Mouse (Mus musculus) forebrain, postnatal 0 days (tissue): ENCODE data around the gene Kpna1. TPM values are rescaled to one million over a fixed set of nuclear protein-coding genes. Genes with fewer than 3 reads are reported as not detected.
"Not testable (repeated sequence)": the region's sequence is repeated elsewhere in the genome, so short reads cannot be mapped to it uniquely, and the experiment has no call there.

Experiments used
- ATAC-seq: fragments of 200-750 bp; cut with Nextera tagmentation; 2 replicates; pipeline ENCODE4 v1.8.0; 2017; ENCODE audit warnings: mild to moderate bottlenecking, moderate library complexity
- DNase-seq: peaks from one replicate; pipeline ENCODE4 v3.0.0-alpha.2; 2015
- H3K27ac ChIP-seq: fragments of 300-500 bp; sonication (generic); 2 replicates; pipeline ENCODE4 v1.5.1; 2014; ENCODE audit warnings: low read depth, mild to moderate bottlenecking, antibody characterized with exemption, low read length, moderate library complexity, mixed read lengths
- H3K27me3 ChIP-seq: fragments of 300-500 bp; sonication (generic); 2 replicates; pipeline ENCODE4 v1.6.1; 2014; ENCODE audit warnings: mild to moderate bottlenecking, low read length, mixed read lengths; ENCODE audit not compliant: insufficient read depth
- H3K36me3 ChIP-seq: fragments of 300-500 bp; sonication (generic); 2 replicates; pipeline ENCODE4 v1.6.1; 2014; ENCODE audit warnings: mild to moderate bottlenecking, moderate library complexity; ENCODE audit not compliant: insufficient read depth
- H3K4me1 ChIP-seq: fragments of 300-500 bp; sonication (generic); 2 replicates; pipeline ENCODE4 v1.6.1; 2014; ENCODE audit warnings: antibody characterized with exemption; ENCODE audit not compliant: insufficient read depth
- H3K4me2 ChIP-seq: fragments of 300-500 bp; sonication (generic); 2 replicates; pipeline ENCODE4 v1.6.1; 2014; ENCODE audit warnings: low read depth, mild to moderate bottlenecking, moderate library complexity
- H3K4me3 ChIP-seq: fragments of 300-500 bp; sonication (generic); 2 replicates; pipeline ENCODE4 v1.5.1; 2014; ENCODE audit warnings: low read depth, low read length, mixed read lengths
- H3K9ac ChIP-seq: fragments of 300-500 bp; sonication (generic); 2 replicates; pipeline ENCODE4 v1.6.1; 2014; ENCODE audit warnings: mild to moderate bottlenecking
- H3K9me3 ChIP-seq: fragments of 300-500 bp; sonication (generic); 2 replicates; pipeline ENCODE4 v1.6.1; 2016; ENCODE audit warnings: low read length
- CTCF ChIP-seq: sonication (generic); IDR thresholded peaks from 2 replicates; pipeline ENCODE4 v1.5.1; 2016; ENCODE audit warnings: antibody characterized with exemption, control low read depth, low read depth
- WGBS: fragments of 180-500 bp; shearing (Covaris S2); extraction: QIAGEN DNeasy Blood & Tissue Kit; methylation state at CpG from one replicate; pipeline ENCODE4 v1.1.7; 2014; 5-methylcytosine and 5-hydroxymethylcytosine counted together
- polyA plus RNA-seq: library from polyadenylated mRNA; unstranded; fragments of >200 nt; fragmentation: Nextera tagmentation; extraction: Ambion mirVana; gene quantifications from 2 replicates; pipeline ENCODE4 v1.2.1, GENCODE M21; 2015
- total RNA-seq: library from RNA; depleted of rRNA; stranded (reverse); fragments of >200 nt; gene quantifications from 2 replicates; pipeline ENCODE4 v1.2.3, GENCODE M21; 2014

Kpna1 gene
- total and polyA plus RNA-seq, 2 experiments from 2014 or later: 59.7 to 97.1 TPM

DNA sequence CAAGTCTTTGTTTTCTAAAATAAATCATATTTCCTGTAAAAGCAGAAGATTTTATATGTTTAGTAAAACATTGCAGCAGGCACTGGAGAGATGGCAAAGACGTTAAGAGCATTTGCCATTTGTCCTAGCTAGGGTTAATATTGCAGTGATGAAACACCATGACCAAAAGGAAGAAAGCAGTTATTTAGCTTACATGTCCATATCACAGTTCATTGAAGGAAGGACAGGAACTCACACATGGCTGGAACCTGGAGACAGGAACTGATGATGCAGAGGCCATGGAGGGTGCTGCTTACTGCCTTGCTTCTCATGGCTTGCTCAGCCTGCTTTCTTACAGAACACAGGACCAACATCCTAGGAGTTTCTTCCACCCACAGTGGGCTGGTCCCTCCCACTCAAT is 13.8 kb downstream of the Kpna1 start:
- H3K27ac ChIP-seq: no peak overlapping the region
- no peak overlapping the region for H3K4me2 ChIP-seq
- H3K9ac ChIP-seq: no peak overlapping the region
- DNase-seq (no peak), ATAC-seq (no peak)
- no peaks in the 10 kb centered on the region for H3K27me3 ChIP-seq
- no peak for TF ChIP-seq CTCF
- H3K9me3 ChIP-seq: no peaks in the 10 kb centered on the region
- H3K4me1 ChIP-seq: no peaks in the 10 kb centered on the region
- 68% methylated on average over 1 of the region's 1 CpGs for WGBS
- H3K36me3 ChIP-seq: no peaks in the 10 kb centered on the region
- H3K4me3 ChIP-seq: no peak overlapping the region

GRCm38 (mm10) chr16:35993316-35993715 is 14.8 kb downstream of the Kpna1 start:
- Histone ChIP-seq H3K4me3 (no peak overlapping the region), H3K4me1 (no peaks in the 10 kb centered on the region), H3K4me2 (no peak overlapping the region), H3K36me3 (no peaks in the 10 kb centered on the region), H3K27me3 (no peaks in the 10 kb centered on the region), H3K9me3 (no peaks in the 10 kb centered on the region), H3K9ac (no peak overlapping the region), H3K27ac (no peak overlapping the region)
- peak; percentile 9 for DNase-seq
- TF ChIP-seq CTCF: no peak
- WGBS: 47% methylated on average over 3 of the region's 3 CpGs
- ATAC-seq: no peak

DNA sequence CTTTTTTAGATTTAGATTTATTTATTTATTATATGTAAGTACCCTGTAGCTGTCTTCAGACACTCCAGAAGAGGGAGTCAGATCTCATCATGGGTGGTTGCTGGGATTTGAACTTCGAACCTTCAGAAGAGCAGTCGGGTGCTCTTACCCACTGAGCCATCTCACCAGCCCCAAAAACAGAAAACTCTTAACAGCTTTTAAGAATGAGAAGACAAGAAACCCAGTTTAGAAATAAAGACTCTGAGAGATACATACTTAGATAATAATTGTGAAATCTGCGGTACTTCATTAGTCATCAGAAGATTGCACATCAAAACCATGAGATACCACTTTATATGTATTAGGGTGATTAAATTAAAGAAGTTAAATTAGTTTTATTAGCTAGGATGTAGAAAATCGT is 20.3 kb downstream of the Kpna1 start:
- H3K9me3 ChIP-seq, H3K27ac ChIP-seq, H3K4me3 ChIP-seq, H3K9ac ChIP-seq, ATAC-seq, H3K4me2 ChIP-seq, H3K4me1 ChIP-seq, DNase-seq, H3K27me3 ChIP-seq: not testable (repeated sequence)
- peaks cover 12% of the 10 kb centered on the region for H3K36me3 ChIP-seq
- 96% methylated on average over 4 of the region's 4 CpGs for WGBS

DNA sequence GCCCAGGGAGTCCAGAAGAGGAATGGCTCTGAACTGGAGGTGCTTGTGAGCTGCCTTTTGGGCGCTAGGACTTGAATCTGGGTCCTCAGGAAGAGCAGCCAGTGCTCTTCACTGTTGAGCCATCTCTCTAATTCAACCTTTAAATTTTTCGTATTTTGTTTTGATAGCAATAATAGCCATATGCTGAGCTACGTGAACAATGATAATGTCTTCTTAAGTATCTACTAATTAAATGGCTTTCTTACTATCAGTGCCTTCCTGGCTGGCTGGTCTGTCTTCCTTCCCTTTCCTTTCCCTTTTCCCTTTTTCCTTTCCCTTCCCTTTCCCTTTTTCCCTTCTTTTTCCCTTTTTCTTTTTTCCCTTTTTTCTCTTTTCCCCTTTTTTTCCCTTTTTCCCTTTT is 29.8 kb downstream of the Kpna1 start:
- DNase-seq: no peak
- no peak for ATAC-seq
- no peaks in the 10 kb centered on the region for H3K27me3 ChIP-seq
- H3K9ac ChIP-seq: no peak overlapping the region
- TF ChIP-seq CTCF: no peak
- 94% methylated on average over 3 of the region's 3 CpGs for WGBS
- no peak overlapping the region for H3K27ac ChIP-seq
- no peak overlapping the region for H3K4me2 ChIP-seq
- H3K4me3 ChIP-seq: no peak overlapping the region
- H3K4me1 ChIP-seq: no peaks in the 10 kb centered on the region
- peaks cover 16% of the 10 kb centered on the region for H3K36me3 ChIP-seq
- H3K9me3 ChIP-seq: no peaks in the 10 kb centered on the region

DNA sequence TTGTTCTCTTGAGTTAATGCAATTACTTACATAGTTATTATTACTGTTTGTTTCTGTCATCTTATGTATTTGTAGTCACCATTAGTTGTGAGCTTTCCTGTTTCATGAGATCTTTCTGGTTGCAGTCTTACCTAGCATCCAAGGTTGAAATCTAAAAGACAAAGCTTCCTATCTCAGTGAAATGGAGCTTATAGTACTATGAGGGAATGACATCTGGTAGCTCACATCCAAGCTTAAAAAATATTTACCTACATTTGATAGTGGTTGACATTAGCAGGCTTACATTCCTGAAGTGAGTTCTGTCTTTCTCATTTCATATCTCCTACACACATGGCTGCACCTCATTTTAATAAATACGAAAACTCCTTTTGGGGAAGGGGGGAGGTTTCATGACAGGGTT is 37.8 kb downstream of the Kpna1 start:
- TF ChIP-seq CTCF: no peak
- Histone ChIP-seq H3K4me1 (no peaks in the 10 kb centered on the region), H3K27ac (no peak overlapping the region), H3K27me3 (no peaks in the 10 kb centered on the region), H3K9me3 (no peaks in the 10 kb centered on the region), H3K9ac (no peak overlapping the region), H3K4me2 (no peak overlapping the region), H3K36me3 (peaks cover 21% of the 10 kb centered on the region), H3K4me3 (no peak overlapping the region)
- WGBS: 94% methylated on average over 1 of the region's 1 CpGs
- no peak for DNase-seq
- ATAC-seq: no peak

GRCm38 (mm10) chr16:36028120-36028519 is 49.6 kb downstream of the Kpna1 start:
- WGBS: 79% methylated on average over 1 of the region's 2 CpGs

GRCm38 (mm10) chr16:36040640-36041624 is 62.4 kb downstream of the Kpna1 start, which contains the start of gene Wdr5b:
Gene Wdr5b (plus strand): TSS chr16:36041190.
- DNase-seq: peak; percentile 97
- WGBS: 2% methylated on average over 39 of the region's 39 CpGs

More at GRCm38 (mm10) chr16:36028120-36028519, 49.6 kb downstream of the Kpna1 start:
- ATAC-seq, H3K27ac ChIP-seq, H3K4me3 ChIP-seq, H3K4me1 ChIP-seq, H3K4me2 ChIP-seq, H3K9me3 ChIP-seq, DNase-seq, H3K9ac ChIP-seq, H3K27me3 ChIP-seq: not testable (repeated sequence)
- peaks cover 41% of the 10 kb centered on the region for H3K36me3 ChIP-seq

More at GRCm38 (mm10) chr16:36040640-36041624, 62.4 kb downstream of the Kpna1 start, which contains the start of gene Wdr5b:
- Histone ChIP-seq H3K27me3 (no peaks in the 10 kb centered on the region), H3K36me3 (peaks cover 32% of the 10 kb centered on the region), H3K27ac (peak within 1 kb of the TSS; percentile 83), H3K4me2 (peak within 1 kb of the TSS; percentile 78), H3K4me1 (peaks cover 9% of the 10 kb centered on the region; the same call in 1 of the 2 replicates), H3K9me3 (no peaks in the 10 kb centered on the region), H3K9ac (peak within 1 kb of the TSS; percentile 59), H3K4me3 (peak within 1 kb of the TSS; percentile 58)
- peak; percentile 99 for ATAC-seq
- no peak; the same call in 1 of the 2 replicates for TF ChIP-seq CTCF
